Mouse (Mus musculus) urinary bladder, adult 2 months (tissue): Measurements from ENCODE around the gene Rps3. TPM values are rescaled to one million over a fixed set of nuclear protein-coding genes. Genes with fewer than 3 reads are reported as not detected.

Experiments
- DNase-seq: peaks from one replicate; pipeline ENCODE4 v3.0.0; 2022; ENCODE audit warnings: low spot score
- polyA plus RNA-seq: library from polyadenylated mRNA; depleted of rRNA; stranded (reverse); fragments of >200 nt; gene quantifications from 2 replicates; pipeline ENCODE4 v1.2.3, GENCODE M21; 2012; rRNA removed

The Rps3 gene
- polyA plus RNA-seq, 1 experiment = 1,732 TPM

DNA sequence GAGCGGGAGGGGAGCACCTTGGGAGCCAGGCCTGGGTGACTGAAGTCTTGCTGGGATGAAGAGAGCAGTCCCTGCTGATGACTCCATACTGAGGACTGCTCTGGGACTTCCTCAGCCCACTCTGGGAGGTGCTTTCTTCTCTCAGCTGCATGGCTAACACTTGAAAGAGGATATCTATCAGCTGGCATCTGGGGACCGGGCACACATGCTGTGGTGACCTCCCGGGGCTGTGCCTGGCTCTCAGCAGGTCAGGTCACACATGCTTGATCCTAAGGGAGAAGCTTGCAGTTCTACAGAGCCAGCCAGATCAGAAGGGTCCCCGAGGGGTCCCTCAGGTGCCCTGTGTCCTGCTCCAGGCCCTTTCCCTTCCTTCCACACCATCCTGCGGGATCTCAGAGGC is 40.4 kb downstream of the Rps3 start:
- DNase-seq = no peak

DNA sequence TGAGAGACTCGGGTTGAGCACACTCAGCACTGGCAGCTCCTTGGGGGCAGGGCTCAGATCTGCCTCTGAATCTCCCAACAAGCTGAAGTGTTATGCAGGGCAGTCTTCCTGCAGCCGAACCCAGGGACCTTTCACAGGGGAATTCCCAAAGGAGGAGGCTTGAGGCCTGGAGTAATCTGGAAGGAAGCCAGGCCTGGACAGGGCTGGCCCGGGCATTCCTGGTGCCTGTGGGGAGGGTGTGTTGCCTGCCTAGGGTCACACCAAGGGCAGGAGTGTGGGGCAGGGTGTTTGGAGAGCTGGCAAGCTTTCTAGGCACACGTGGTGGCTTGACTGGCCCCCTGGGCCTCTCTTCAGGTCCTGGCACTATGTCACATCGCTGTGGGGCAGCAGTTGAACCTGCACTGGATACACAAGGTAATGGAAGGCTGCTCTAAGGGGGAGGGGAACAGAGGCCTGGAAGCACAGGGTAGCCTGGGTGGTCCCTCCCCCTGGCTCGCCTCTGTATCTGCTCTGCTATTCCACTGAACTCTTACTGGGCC is 41.9 kb downstream of the Rps3 start:
- DNase-seq = peak; percentile 41

- no peak for DNase-seq
These were observed 44.7 kb downstream of the Rps3 start for GRCm38 (mm10) chr7:99438881-99439280.

GRCm38 (mm10) chr7:99436530-99436929 is 47.0 kb downstream of the Rps3 start:
- no peak for DNase-seq

GRCm38 (mm10) chr7:99434672-99435250 is 48.8 kb downstream of the Rps3 start:
- DNase-seq = no peak

GRCm38 (mm10) chr7:99432863-99433262 is 50.7 kb downstream of the Rps3 start:
- DNase-seq = no peak

DNA sequence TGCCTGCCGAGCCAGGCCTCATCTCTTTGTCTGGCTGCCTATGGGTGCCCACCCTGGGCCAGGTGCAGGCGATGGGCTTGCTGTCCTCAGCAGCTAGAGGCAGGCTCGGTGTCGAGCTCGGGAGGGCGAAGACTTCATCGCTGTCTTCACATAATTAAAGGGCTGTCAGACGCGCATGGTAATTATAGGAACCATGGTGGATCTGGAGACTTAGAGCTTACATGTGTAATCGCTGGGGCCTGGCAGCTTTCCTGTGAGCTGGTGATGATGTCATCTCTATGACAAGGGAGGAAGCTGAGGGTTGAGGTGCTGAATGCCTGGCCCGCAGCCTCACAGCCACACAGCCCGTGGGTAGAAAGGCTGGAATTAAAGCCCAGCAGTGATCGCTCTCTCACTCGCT is 51.3 kb downstream of the Rps3 start:
- no peak for DNase-seq

DNA sequence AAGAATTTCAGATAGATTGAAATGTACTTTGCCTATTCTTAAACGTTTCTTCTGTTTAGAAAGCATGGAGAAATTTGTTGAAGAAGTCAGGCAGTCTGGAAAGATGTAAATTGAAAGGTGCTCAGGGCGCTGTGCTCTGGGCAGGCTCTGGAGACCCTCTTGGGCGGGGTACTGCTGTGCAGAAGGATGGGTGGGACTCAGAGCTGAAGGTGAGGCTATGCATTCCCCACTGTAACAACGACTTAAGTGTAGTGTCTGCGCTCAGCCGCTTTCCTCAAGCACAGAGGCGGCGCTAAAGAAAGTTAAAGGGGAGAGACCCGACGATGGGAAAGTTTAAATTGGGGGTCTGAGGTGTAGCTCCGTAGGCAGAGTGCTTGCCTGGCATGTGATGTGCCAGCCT is 53.3 kb downstream of the Rps3 start:
- no peak for DNase-seq

DNA sequence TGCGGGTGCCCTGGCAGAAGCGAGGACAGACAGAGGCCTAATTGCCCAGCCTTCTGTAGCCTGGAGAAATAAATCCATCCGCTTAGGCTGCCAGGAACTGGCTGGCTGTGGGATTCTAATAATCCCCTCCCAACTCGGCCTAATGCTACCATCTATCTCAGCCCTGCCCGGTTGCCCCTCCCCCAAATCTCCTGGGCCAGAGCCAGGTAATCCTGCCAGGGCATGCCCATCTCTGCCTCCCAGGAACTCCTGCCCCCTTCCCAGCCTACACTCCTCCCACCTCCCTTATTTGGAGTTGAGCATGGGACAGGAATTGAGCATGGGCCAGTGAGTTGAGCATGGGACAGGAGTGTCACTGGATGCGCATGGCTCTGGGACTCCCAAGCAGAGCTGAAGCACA is 53.8 kb downstream of the Rps3 start:
- DNase-seq = no peak

DNA sequence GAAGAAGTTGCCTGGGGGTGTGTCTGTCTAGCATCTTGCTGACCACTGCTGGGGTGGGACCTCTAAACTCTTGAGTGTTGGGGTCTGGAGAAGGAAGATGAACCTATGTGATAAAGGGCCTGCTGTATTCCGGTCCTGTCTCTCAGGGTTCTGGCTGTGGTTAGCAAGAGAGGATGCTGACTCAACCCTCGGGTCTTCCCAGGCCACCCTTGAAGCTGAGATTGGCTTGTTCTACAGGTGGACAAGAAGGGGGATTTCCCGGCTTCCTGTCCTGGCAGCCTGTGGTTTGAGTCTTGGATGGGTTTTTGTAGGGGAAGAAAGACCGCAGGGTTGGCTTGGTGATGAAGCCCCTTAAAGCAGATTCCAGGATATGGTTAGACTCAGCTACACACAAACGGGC is 54.7 kb downstream of the Rps3 start:
- DNase-seq = no peak

DNA sequence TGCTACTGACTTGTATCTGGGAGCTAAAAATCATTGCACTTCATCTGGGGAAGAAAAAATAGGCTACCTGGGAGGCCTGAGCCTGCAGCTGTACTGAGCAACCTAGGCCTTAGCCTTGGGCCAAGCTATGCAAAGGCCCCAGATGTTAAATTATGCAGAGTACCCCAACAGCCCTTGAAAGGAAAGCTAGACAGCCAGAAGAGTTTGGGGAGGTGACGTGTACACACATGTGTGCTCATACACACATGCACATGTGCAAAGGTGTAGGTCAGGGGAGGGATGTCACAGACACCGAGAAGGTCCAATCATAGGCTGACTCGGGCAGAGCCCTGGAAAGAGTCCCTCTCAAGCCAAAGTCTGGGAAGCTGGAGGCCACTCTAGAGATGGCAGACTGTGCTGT is 55.6 kb downstream of the Rps3 start:
- DNase-seq = no peak

Other genes with a start within 250 kb of the Rps3 start
- 1.0 and 1.3 TPM in 2 replicates for gene Mogat2, start 245.1 kb downstream of the Rps3 start, polyA plus RNA-seq
- 13.1 and 16.0 TPM in 2 replicates for gene Map6, start 216.3 kb downstream of the Rps3 start, polyA plus RNA-seq
- 473 and 550 TPM in 2 replicates for gene Serpinh1, start 130.5 kb downstream of the Rps3 start, polyA plus RNA-seq
- 15.8 and 20.9 TPM in 2 replicates for gene Gdpd5, start 102.3 kb downstream of the Rps3 start, polyA plus RNA-seq
- 0.81 and 1.5 TPM in 2 replicates for gene Klhl35, start 17.7 kb downstream of the Rps3 start, polyA plus RNA-seq
- 45.4 and 60.4 TPM in 2 replicates for gene Arrb1, start 51.7 kb upstream of the Rps3 start, polyA plus RNA-seq
- gene Tpbgl, start 143.4 kb upstream of the Rps3 start, polyA plus RNA-seq = 2.6 and 3.5 TPM in 2 replicates
- gene Slco2b1, start 227.6 kb upstream of the Rps3 start, polyA plus RNA-seq = 23.3 and 27.0 TPM in 2 replicates
- gene Olfr520, start 246.5 kb upstream of the Rps3 start, polyA plus RNA-seq = 0.12 and 0.19 TPM in 2 replicates